Mouse (Mus musculus) monocyte, adult 5-6 weeks (primary cell): ENCODE results near the gene Olfr1124. TPM values are rescaled to one million over a fixed set of nuclear protein-coding genes. Genes with fewer than 3 reads are reported as not detected.
"Not testable (repeated sequence)": the region's sequence is repeated elsewhere in the genome, so short reads cannot be mapped to it uniquely, and the experiment has no call there.

Experiments
- ATAC-seq: fragments of 153-309, 156-312 bp; replicated peaks from 2 replicates; pipeline ENCODE4 v1.8.0; 2017; ENCODE audit warnings: mild to moderate bottlenecking; ENCODE audit not compliant: low TSS enrichment, insufficient number of reproducible peaks, severe bottlenecking, poor library complexity, low FRiP score
- total RNA-seq: library from RNA; stranded (forward); fragments of 200-1000, 200-491, 200-594 nt; gene quantifications from 3 replicates; pipeline ENCODE4 v1.2.3, GENCODE M21; 2017

Olfr1124 gene
- not detected in 3 replicates for total RNA-seq

DNA sequence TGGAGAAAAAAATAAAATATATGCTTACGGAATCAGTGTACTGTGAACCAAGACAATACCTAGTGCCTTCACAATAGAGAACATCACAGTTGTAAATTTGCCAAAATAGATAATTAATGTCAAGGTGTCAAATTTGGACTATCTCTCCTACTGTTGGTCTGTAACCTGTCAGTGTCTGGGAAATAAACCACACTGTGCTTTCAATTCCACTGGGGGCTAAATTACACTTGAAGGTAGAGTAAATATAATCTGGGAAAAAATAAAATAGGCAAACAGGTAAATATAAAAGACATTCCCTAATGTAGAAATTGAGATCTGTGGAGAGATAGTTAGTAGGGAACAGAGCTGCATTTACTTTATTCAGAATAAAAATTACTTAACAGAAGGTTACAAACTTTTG lies at the start of gene Olfr1124:
Gene Olfr1124 (plus strand): TSS at position 301 of the 400 bp plus-strand sequence.
- no peak for ATAC-seq

DNA sequence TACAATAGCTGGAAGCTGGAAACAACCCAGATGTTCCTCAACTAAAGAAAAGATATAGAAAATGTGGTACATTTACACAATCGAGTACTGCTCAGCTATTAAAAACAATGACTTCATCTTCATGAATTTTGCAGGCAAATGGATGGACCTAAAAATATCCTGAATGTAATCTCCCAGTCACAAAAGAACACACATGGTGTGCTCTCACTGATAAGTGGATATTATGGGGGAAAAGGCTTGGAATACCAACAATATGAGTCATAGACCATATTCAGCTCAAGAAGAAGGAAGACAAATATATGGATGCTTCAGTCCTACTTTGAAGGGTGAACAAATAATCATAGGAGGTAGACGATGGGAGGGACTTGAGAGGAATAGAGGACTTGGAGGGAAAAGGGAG lies 46.1 kb upstream of the Olfr1124 start:
- no peak for ATAC-seq

DNA sequence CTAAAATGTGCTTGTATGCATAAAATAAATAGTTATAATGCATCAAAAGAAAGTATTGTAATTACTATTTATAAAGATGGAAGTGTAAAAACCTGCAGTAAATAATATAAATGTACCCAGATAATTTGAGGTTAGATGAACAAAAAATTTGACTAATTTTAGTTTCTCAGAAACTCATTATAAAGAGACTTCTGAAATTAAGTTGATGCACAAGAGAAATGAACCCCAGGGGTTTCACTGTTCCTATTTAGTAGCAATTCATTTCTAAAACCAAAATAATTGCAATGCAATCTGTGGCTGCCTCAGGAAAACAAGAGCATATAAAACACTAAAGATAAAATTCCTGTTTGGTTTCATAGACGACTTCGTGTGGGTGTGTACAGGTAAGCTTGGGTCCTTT lies 44.5 kb upstream of the Olfr1124 start, which contains the start of gene Olfr1122:
Gene Olfr1122 (plus strand): TSS at position 301 of the 400 bp plus-strand sequence.
- no peak for ATAC-seq

DNA sequence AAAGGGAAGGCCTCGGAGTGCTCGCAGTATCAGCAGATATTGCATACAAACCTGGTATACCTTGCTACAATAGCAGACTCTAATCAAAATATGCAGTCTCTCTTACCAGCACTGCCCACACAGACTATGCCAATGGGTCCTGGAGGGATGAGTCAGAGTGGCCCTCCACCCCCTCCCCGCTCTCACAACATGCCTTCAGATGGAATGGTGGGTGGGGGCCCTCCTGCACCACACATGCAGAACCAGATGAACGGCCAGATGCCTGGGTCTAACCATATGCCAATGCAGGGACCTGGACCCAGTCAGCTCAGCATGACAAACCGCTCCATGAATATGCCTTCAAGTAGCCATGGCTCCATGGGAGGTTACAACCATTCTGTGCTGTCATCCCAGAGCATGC lies 36.5 kb upstream of the Olfr1124 start:
- ATAC-seq, result not testable (repeated sequence)

DNA sequence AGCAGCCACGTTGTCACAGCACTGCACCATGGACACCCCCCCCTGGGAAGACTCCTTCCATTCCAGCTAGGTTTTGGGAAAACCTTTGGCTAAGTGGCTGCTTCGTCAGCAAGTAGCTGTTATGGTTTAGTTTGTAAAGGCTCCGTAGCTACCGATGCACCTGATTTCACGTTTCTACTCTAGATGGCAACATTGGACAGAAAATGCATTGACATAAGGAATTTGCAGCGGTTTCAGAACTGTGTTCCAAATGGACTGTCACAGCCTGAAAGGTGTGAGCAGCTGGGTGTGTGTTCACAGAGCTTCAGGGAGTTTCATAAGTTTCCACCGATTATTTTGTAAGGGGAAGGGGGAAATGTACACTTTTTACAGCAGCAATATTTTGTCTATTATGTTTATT lies 35.4 kb upstream of the Olfr1124 start:
- not testable (repeated sequence) for ATAC-seq

DNA sequence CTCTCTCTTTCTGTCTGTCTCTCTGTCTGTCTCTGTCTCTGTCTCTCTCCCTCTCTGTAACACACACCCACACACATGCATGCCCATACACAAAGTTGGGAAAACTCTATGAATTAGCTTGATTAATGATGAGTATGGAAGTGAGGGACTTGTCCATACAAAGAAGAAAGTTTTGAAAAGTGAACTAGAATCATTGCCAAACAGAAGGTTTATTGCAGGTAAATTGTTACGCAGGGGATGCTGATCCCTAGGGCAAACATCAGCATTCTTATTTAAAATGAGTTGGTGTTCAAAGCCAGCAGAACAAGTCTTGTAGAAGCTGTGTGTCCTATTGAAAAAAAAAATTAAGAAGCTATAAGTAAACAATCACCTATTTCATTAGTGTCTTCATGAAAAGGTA lies 13.7 kb upstream of the Olfr1124 start, which contains the start of gene Olfr1123:
Gene Olfr1123 (plus strand): TSS at position 301 of the 400 bp plus-strand sequence.
- no peak for ATAC-seq

DNA sequence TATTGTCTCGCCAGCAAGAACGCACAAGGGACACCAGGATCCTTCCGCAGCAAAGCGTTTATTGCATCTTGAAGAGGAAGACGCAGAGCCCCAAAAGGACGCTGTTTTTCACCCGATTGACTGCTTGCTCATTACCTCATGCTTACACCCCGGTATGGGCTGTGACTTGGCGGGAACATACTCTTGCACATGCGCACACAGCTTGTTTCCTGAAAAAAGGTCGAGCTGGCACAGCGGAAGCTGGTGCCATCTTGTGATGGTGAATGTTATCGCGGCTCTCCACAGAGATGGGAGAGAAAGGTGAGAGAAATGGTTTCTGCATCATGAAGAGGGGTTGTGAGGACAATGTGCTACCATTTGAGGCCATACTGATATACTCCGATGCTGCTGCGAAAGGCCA lies 7.7 kb downstream of the Olfr1124 start:
- no peak for ATAC-seq

DNA sequence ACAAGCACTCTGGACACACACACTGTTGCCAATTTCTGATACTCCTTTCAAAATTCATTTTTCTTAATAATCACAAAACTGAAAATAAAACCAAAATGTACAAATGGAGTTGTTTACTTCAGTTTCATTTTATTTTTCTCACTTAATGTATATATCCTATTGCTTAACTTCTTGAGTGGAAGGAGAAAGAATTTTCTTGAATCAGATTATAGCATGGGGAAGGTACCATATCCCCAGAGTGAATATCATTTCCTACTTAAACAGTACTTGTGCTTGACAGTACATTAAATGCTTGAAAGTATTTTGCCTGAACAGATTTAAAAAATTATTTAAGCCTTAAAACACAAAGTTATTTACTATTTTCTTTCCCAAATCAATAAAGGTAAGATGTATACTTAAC lies 23.6 kb downstream of the Olfr1124 start, which contains the start of gene Olfr1126:
Gene Olfr1126 (plus strand): TSS at position 301 of the 400 bp plus-strand sequence.
- ATAC-seq, result no peak

DNA sequence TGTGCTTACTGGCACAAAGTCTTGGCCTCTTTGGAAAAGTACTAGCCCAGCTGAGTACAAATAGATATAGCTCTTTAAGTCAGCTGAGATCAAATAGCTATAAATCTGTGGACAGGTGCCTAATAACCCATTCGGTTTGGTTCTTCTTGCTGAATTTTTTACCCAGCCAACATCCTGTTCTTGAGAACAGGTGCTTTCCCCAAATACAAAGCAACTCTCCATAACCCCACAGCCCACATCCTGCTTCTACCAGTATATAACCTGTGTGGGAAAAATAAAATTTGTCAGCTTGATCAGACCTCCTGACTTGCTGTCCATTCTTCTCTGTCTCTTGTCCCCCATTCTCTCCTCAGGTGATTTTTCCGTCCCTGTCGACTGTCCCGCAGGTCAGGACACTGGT lies 31.7 kb downstream of the Olfr1124 start:
- ATAC-seq, result no peak

DNA sequence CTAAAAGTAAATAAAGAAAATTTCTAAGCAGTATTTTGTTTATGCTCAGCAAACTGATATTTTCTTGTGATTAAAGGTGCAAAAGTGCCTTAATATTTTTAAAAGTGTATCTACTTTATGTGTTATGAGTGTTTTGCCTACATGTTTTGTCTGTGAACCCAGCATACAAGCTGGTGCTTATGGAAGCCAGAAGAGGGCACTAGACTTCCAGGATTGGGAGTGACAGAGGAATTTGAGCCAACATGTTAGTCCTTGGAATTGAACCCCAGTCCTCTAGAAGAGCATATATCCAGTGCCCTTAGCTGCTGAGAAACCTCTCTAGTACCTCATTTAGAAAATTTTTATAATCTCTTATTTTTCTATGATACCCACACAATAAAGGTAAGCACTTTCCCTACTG lies 50.1 kb downstream of the Olfr1124 start:
- no peak for ATAC-seq

DNA sequence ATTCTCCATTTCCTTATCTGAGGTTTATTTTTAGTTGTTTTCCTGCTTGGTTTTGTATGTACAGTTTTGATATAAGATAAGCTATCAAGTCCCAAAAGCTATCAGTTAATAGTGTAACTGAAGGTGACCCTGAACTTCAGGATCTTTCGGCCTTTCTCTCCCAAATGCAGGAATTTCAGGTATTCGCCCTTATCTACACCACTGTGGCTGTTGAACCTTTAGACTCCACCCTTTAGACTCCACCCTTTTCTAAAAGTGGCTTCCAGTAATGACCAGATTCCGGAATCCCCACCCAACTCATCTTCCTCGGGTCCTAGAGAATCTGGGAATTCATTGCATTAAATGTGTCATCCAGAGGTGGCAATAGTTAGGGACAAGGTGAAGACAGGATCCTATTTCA lies 51.1 kb downstream of the Olfr1124 start:
- no peak for ATAC-seq

DNA sequence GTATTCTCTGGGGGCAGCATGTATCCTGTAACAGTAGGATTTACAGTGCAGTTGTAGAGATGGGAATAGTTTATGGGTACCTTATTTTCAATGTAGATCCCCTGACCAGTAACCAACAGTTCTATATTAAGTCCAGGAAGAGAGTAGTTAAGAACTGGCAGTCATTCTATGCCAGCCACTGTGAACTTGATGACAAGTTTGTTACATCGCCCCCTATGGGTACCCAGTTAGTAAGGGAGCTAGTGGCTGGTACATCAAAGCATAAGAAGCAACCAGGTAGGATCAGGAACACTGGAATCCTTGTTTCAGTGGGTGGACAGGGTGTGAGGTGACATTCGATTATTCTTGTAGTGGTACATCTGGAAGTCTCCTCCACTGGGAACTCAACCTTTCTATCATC lies 52.2 kb downstream of the Olfr1124 start:
- no peak for ATAC-seq

Other genes with a start within 250 kb of the Olfr1124 start
- gene Olfr1112, start 242.5 kb upstream of the Olfr1124 start, total RNA-seq, result not detected in 3 replicates
- not detected in 3 replicates for gene Olfr1113, start 221.3 kb upstream of the Olfr1124 start, total RNA-seq
- not detected in 3 replicates for gene Olfr1115, start 182.3 kb upstream of the Olfr1124 start, total RNA-seq
- not detected in 3 replicates for gene Olfr1116, start 162.7 kb upstream of the Olfr1124 start, total RNA-seq
- gene Olfr1118, start 122.7 kb upstream of the Olfr1124 start, total RNA-seq, result not detected in 3 replicates
- gene Olfr1120, start 75.5 kb upstream of the Olfr1124 start, total RNA-seq, result not detected in 3 replicates
- not detected in 3 replicates for gene Olfr1121, start 60.4 kb upstream of the Olfr1124 start, total RNA-seq
- not detected in 3 replicates for gene Olfr1122, start 44.4 kb upstream of the Olfr1124 start, total RNA-seq
- not detected in 3 replicates for gene Olfr1123, start 13.6 kb upstream of the Olfr1124 start, total RNA-seq
- gene Olfr1126, start 23.7 kb downstream of the Olfr1124 start, total RNA-seq, result not detected in 3 replicates
- gene Pramel7, start 66.8 kb downstream of the Olfr1124 start, total RNA-seq, result not detected in 3 replicates
- gene Pramel6, start 76.3 kb downstream of the Olfr1124 start, total RNA-seq, result not detected in 3 replicates
- gene Olfr153, start 101.5 kb downstream of the Olfr1124 start, total RNA-seq, result not detected in 3 replicates
- gene Olfr1128, start 115.3 kb downstream of the Olfr1124 start, total RNA-seq, result not detected in 3 replicates
- not detected in 3 replicates for gene Olfr1129, start 143.6 kb downstream of the Olfr1124 start, total RNA-seq
- not detected in 3 replicates for gene Olfr1130, start 175.9 kb downstream of the Olfr1124 start, total RNA-seq
- gene Olfr1131, start 196.8 kb downstream of the Olfr1124 start, total RNA-seq, result not detected in 3 replicates
- gene Olfr1132, start 207.3 kb downstream of the Olfr1124 start, total RNA-seq, result not detected in 3 replicates
- gene Olfr1133, start 217.1 kb downstream of the Olfr1124 start, total RNA-seq, result not detected in 3 replicates
- gene Olfr1134, start 228.2 kb downstream of the Olfr1124 start, total RNA-seq, result not detected in 3 replicates
- gene Olfr1135, start 243.4 kb downstream of the Olfr1124 start, total RNA-seq, result not detected in 3 replicates